Mouse (Mus musculus): ENCODE measurements around the gene Suox. TPM values are rescaled to one million over a fixed set of nuclear protein-coding genes. Genes with fewer than 3 reads are reported as not detected.

The Suox gene
- polyA plus RNA-seq, 1 experiment: 9.6 TPM

- Histone ChIP-seq H3K79me2 (ENCODE audit: control insufficient read depth, insufficient read depth) (no peaks in the 10 kb centered on the region), H3K27me3 (ENCODE audit: control insufficient read depth, insufficient read depth, insufficient read length) (no peaks in the 10 kb centered on the region), H3K79me3 (ENCODE audit: low read depth) (peaks cover 1% of the 10 kb centered on the region), H3K4me3 (ENCODE audit: insufficient read depth, poor library complexity, severe bottlenecking) (no peak overlapping the region), H3K36me3 (ENCODE audit: control insufficient read depth, insufficient read depth) (no peaks in the 10 kb centered on the region), H3ac (ENCODE audit: control insufficient read depth, insufficient read length, low read depth) (no peak overlapping the region)
- TF ChIP-seq MYOG (IDR thresholded peaks at IDR 0.05; ENCODE audit: control insufficient read depth, extremely low read depth, insufficient read length) (no peak), MYOD1 (IDR thresholded peaks at IDR 0.05; ENCODE audit: control insufficient read depth, insufficient read length, low read depth) (peak; percentile 35)
Observed at GRCm38 (mm10) chr10:128657844-128658243, 16.0 kb downstream of the Suox start.

GRCm38 (mm10) chr10:128656731-128657130 is 17.1 kb downstream of the Suox start:
- H3K4me3 ChIP-seq (ENCODE audit: insufficient read depth, poor library complexity, severe bottlenecking): no peak overlapping the region
- TF ChIP-seq MAX (IDR thresholded peaks at IDR 0.05) (no peak), MYOG (IDR thresholded peaks at IDR 0.05; ENCODE audit: control insufficient read depth, extremely low read depth, insufficient read length) (no peak), FOSL1 (IDR thresholded peaks at IDR 0.05; ENCODE audit: insufficient read depth, low read length, poor library complexity, severe bottlenecking) (no peak), USF1 (IDR thresholded peaks at IDR 0.05; ENCODE audit: low read depth) (no peak), CTCF (IDR thresholded peaks at IDR 0.05; ENCODE audit: control insufficient read depth, insufficient read depth, insufficient read length) (no peak), CEBPB (IDR thresholded peaks at IDR 0.05; ENCODE audit: low read depth) (no peak), MYOD1 (IDR thresholded peaks at IDR 0.05; ENCODE audit: control insufficient read depth, insufficient read length, low read depth) (no peak)
- no peaks in the 10 kb centered on the region for H3K27me3 ChIP-seq (ENCODE audit: control insufficient read depth, insufficient read depth, insufficient read length)
- H3K79me3 ChIP-seq (ENCODE audit: low read depth): peaks cover 1% of the 10 kb centered on the region
- no peak overlapping the region for H3ac ChIP-seq (ENCODE audit: control insufficient read depth, insufficient read length, low read depth)
- H3K79me2 ChIP-seq (ENCODE audit: control insufficient read depth, insufficient read depth): no peaks in the 10 kb centered on the region
- no peaks in the 10 kb centered on the region for H3K36me3 ChIP-seq (ENCODE audit: control insufficient read depth, insufficient read depth)

GRCm38 (mm10) chr10:128655254-128655653 is 18.6 kb downstream of the Suox start:
- Histone ChIP-seq H3K4me3 (ENCODE audit: insufficient read depth, poor library complexity, severe bottlenecking) (no peak overlapping the region), H3K27me3 (ENCODE audit: control insufficient read depth, insufficient read depth, insufficient read length) (no peaks in the 10 kb centered on the region), H3ac (ENCODE audit: control insufficient read depth, insufficient read length, low read depth) (no peak overlapping the region), H3K79me3 (ENCODE audit: low read depth) (peaks cover 1% of the 10 kb centered on the region), H3K79me2 (ENCODE audit: control insufficient read depth, insufficient read depth) (no peaks in the 10 kb centered on the region), H3K36me3 (ENCODE audit: control insufficient read depth, insufficient read depth) (no peaks in the 10 kb centered on the region)
- TF ChIP-seq CTCF (IDR thresholded peaks at IDR 0.05; ENCODE audit: control insufficient read depth, insufficient read depth, insufficient read length) (no peak), FOSL1 (IDR thresholded peaks at IDR 0.05; ENCODE audit: insufficient read depth, low read length, poor library complexity, severe bottlenecking) (no peak), USF1 (IDR thresholded peaks at IDR 0.05; ENCODE audit: low read depth) (no peak), MYOD1 (IDR thresholded peaks at IDR 0.05; ENCODE audit: control insufficient read depth, insufficient read length, low read depth) (no peak), MYOG (IDR thresholded peaks at IDR 0.05; ENCODE audit: control insufficient read depth, extremely low read depth, insufficient read length) (no peak), MAX (IDR thresholded peaks at IDR 0.05) (no peak), CEBPB (IDR thresholded peaks at IDR 0.05; ENCODE audit: low read depth) (no peak)

GRCm38 (mm10) chr10:128653866-128654265 is 20.0 kb downstream of the Suox start:
- H3K4me3 ChIP-seq (ENCODE audit: insufficient read depth, poor library complexity, severe bottlenecking): no peak overlapping the region
- no peak overlapping the region for H3ac ChIP-seq (ENCODE audit: control insufficient read depth, insufficient read length, low read depth)
- no peaks in the 10 kb centered on the region for H3K27me3 ChIP-seq (ENCODE audit: control insufficient read depth, insufficient read depth, insufficient read length)
- peaks cover 1% of the 10 kb centered on the region for H3K79me3 ChIP-seq (ENCODE audit: low read depth)
- H3K79me2 ChIP-seq (ENCODE audit: control insufficient read depth, insufficient read depth): no peaks in the 10 kb centered on the region
- no peaks in the 10 kb centered on the region for H3K36me3 ChIP-seq (ENCODE audit: control insufficient read depth, insufficient read depth)
- TF ChIP-seq CEBPB (IDR thresholded peaks at IDR 0.05; ENCODE audit: low read depth) (no peak), CTCF (IDR thresholded peaks at IDR 0.05; ENCODE audit: control insufficient read depth, insufficient read depth, insufficient read length) (no peak), USF1 (IDR thresholded peaks at IDR 0.05; ENCODE audit: low read depth) (no peak), MYOG (IDR thresholded peaks at IDR 0.05; ENCODE audit: control insufficient read depth, extremely low read depth, insufficient read length) (no peak), MYOD1 (IDR thresholded peaks at IDR 0.05; ENCODE audit: control insufficient read depth, insufficient read length, low read depth) (no peak), FOSL1 (IDR thresholded peaks at IDR 0.05; ENCODE audit: insufficient read depth, low read length, poor library complexity, severe bottlenecking) (no peak), MAX (IDR thresholded peaks at IDR 0.05) (no peak)

- Histone ChIP-seq H3ac (ENCODE audit: control insufficient read depth, insufficient read length, low read depth) (no peak overlapping the region), H3K36me3 (ENCODE audit: control insufficient read depth, insufficient read depth) (no peaks in the 10 kb centered on the region), H3K4me3 (ENCODE audit: insufficient read depth, poor library complexity, severe bottlenecking) (no peak overlapping the region), H3K79me3 (ENCODE audit: low read depth) (no peaks in the 10 kb centered on the region), H3K27me3 (ENCODE audit: control insufficient read depth, insufficient read depth, insufficient read length) (peaks cover 3% of the 10 kb centered on the region), H3K79me2 (ENCODE audit: control insufficient read depth, insufficient read depth) (no peaks in the 10 kb centered on the region)
- TF ChIP-seq MAX (IDR thresholded peaks at IDR 0.05) (no peak), FOSL1 (IDR thresholded peaks at IDR 0.05; ENCODE audit: insufficient read depth, low read length, poor library complexity, severe bottlenecking) (no peak), CTCF (IDR thresholded peaks at IDR 0.05; ENCODE audit: control insufficient read depth, insufficient read depth, insufficient read length) (no peak)
Observed at GRCm38 (mm10) chr10:128646139-128647089, 27.5 kb downstream of the Suox start.

Measured in C2C12 (cell line).